Mouse (Mus musculus) forebrain, embryonic 15.5 days (tissue): ENCODE results near the gene 1700067P10Rik. TPM values are rescaled to one million over a fixed set of nuclear protein-coding genes. Genes with fewer than 3 reads are reported as not detected.

Experiments used
- ATAC-seq: fragments of 200-750 bp; cut with Nextera tagmentation; replicated peaks from 2 replicates; pipeline ENCODE4 v1.8.0; 2017; ENCODE audit warnings: mild to moderate bottlenecking, moderate TSS enrichment, moderate library complexity
- H3K27ac ChIP-seq: fragments of 300-500 bp; sonication (generic); replicated peaks from 2 replicates; pipeline ENCODE4 v1.5.1; 2015; ENCODE audit warnings: mild to moderate bottlenecking, inconsistent platforms
- H3K27me3 ChIP-seq: fragments of 300-500 bp; sonication (generic); 2 replicates; pipeline ENCODE4 v1.6.1; 2015; ENCODE audit warnings: inconsistent platforms
- H3K36me3 ChIP-seq: fragments of 300-500 bp; sonication (generic); 2 replicates; pipeline ENCODE4 v1.6.1; 2015; ENCODE audit warnings: mild to moderate bottlenecking, inconsistent platforms
- H3K4me1 ChIP-seq: fragments of 300-500 bp; sonication (generic); 2 replicates; pipeline ENCODE4 v1.6.1; 2015; ENCODE audit warnings: inconsistent platforms
- H3K4me2 ChIP-seq: fragments of 300-500 bp; sonication (generic); replicated peaks from 2 replicates; pipeline ENCODE4 v1.6.1; 2015; ENCODE audit warnings: mild to moderate bottlenecking, inconsistent platforms
- H3K4me3 ChIP-seq: fragments of 300-500 bp; sonication (generic); 2 replicates; pipeline ENCODE4 v1.5.1; 2015; ENCODE audit warnings: mild to moderate bottlenecking, inconsistent platforms
- H3K9ac ChIP-seq: fragments of 300-500 bp; sonication (generic); replicated peaks from 2 replicates; pipeline ENCODE4 v1.6.1; 2015; ENCODE audit warnings: mild to moderate bottlenecking, inconsistent platforms
- H3K9me3 ChIP-seq: fragments of 300-500 bp; sonication (generic); 2 replicates; pipeline ENCODE4 v1.6.1; 2016; ENCODE audit warnings: inconsistent platforms
- WGBS: fragments of 180-500 bp; shearing (Covaris S2); methylation state at CpG from one replicate; pipeline ENCODE4 v1.1.7; 2015; ENCODE audit warnings: mixed read lengths; 5-methylcytosine and 5-hydroxymethylcytosine counted together
- polyA plus RNA-seq: library from polyadenylated mRNA; unstranded; fragments of >200 nt; fragmentation: Nextera tagmentation; extraction: Ambion mirVana; gene quantifications from 2 replicates; pipeline ENCODE4 v1.2.1, GENCODE M21; 2015

The 1700067P10Rik gene
- polyA plus RNA-seq, 1 experiment from 2014 or later, result not detected

DNA sequence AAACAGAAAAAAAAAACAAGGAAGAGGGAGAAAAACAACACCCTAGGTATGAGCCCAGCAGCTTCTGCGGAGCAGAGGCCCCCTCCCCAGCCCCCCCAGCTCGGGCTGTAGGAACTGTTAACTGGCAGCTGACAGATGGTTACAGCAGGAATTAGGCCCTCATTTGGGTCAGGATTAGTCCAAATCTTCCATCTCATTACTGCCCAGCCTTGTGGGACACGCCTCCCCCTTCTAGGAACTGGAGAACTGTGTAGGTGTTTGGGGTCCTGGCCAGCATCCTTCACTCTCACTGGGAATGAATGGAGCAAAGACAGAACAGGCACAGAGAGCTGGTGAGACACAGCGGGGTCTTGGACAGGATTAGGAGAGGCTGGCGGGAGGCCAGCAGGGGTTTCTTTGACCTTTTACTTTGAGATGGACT is 24.0 kb upstream of the 1700067P10Rik start:
- H3K4me1 ChIP-seq, result peaks cover 15% of the 10 kb centered on the region
- no peaks in the 10 kb centered on the region for H3K9me3 ChIP-seq
- WGBS, result 12% methylated on average over 5 of the region's 5 CpGs
- H3K36me3 ChIP-seq, result no peaks in the 10 kb centered on the region
- no peak overlapping the region for H3K4me2 ChIP-seq
- no peak overlapping the region for H3K9ac ChIP-seq
- no peak overlapping the region for H3K4me3 ChIP-seq
- ATAC-seq, result peak; percentile 88
- H3K27ac ChIP-seq, result peak overlapping the region; percentile 37; the same call in 1 of the 2 replicates
- H3K27me3 ChIP-seq, result no peaks in the 10 kb centered on the region

DNA sequence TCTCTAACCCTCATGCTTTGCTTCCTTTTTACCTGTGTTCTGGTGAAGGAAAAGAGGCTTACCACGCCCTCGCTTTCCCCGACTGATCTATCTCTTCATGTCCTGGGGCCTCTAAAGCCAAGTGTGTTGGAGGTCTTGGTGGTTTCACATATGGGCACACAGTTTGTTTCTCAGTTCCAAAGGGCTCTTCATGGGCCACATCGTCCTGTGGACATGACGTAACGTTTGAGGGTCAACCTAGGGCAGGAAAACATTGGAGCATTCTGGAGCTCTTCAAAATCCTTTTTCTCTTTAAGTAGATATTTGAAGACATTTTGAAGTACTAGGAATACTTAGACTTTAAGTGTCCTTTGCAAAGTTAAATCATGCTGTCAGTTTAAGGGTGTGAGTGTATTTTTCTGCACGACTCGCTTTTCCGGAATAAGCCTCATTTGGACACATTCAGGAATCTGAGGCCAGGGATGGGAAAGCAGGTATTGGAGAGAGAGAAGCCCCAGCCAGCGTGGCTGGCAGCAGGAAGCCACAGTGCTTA is 22.0 kb upstream of the 1700067P10Rik start:
- 66% methylated on average over 10 of the region's 10 CpGs for WGBS

DNA sequence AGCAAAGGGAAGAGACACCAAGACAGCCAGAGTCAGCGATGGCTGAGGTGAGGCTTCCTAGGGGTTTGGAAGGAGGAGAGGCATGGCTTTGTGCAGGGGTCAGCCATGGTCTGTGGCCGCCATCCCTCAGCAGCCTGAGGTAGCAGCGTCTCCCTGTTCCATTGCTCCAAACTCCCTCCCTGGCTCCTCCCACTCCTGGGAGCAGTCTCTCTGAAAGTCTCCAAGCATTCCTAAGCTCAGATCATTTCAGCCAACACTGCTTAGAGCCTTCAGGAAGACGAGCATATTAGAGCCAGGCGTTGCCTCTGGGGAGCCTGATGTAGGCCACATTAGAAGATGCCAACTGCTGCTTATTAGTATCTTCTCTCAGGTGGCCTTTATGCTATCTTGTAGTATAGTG is 21.4 kb upstream of the 1700067P10Rik start:
- Histone ChIP-seq H3K27ac (no peak overlapping the region), H3K9ac (no peak overlapping the region), H3K4me2 (no peak overlapping the region), H3K36me3 (no peaks in the 10 kb centered on the region), H3K9me3 (no peaks in the 10 kb centered on the region), H3K27me3 (no peaks in the 10 kb centered on the region), H3K4me3 (no peak overlapping the region), H3K4me1 (peaks cover 15% of the 10 kb centered on the region)
- ATAC-seq, result no peak
- WGBS, result 20% methylated on average over 5 of the region's 5 CpGs

More for the DNA sequence above, 22.0 kb upstream of the 1700067P10Rik start:
- Histone ChIP-seq H3K36me3 (no peaks in the 10 kb centered on the region), H3K4me2 (no peak overlapping the region), H3K27me3 (no peaks in the 10 kb centered on the region), H3K9ac (no peak overlapping the region), H3K4me3 (no peak overlapping the region), H3K9me3 (no peaks in the 10 kb centered on the region), H3K27ac (no peak overlapping the region), H3K4me1 (peaks cover 15% of the 10 kb centered on the region)
- ATAC-seq, result no peak

DNA sequence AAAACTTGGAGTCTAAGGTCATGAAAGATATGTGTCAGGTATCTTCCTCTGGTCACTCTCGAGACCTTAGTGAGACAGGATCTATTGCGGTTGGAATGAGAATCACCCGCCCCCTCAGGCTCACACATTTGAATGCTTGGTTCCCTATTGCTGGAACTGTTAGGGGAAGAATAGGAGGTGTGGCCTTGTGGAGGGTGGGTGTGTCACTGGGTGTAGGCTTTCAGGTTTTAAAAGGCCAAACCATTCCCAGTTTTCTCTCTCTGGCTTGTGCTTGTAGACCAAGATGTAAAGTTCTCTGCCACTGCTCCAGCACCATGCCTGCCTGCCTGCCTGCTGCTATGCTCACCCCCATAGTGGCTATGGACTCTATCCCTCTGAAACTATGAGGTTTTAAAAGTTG is 8.5 kb upstream of the 1700067P10Rik start:
- WGBS, result 61% methylated on average over 3 of the region's 3 CpGs

DNA sequence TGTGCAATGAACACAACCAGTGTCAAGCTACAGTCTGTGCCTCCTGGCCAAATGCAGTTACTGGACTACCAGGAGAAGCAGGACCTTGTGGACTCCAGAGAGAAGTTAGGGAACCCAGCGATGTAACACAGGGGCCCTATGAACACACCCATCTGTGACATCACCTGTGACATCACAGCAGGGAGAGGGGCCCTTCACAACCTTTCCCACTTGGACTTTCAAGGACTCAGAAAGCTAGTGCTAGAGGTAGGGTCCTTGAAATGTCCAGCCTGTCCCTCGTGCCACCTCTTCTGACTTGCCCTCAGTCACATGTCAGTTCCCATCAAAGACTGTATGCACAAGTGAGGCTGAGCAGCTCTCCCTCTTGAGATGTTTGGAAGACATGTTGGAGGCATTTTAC is 327 bp downstream of the 1700067P10Rik start:
- Histone ChIP-seq H3K4me3 (no peak overlapping the region), H3K4me1 (no peaks in the 10 kb centered on the region), H3K27ac (no peak overlapping the region), H3K9ac (no peak overlapping the region), H3K36me3 (no peaks in the 10 kb centered on the region), H3K27me3 (peaks cover 10% of the 10 kb centered on the region; the same call in 1 of the 2 replicates), H3K9me3 (no peaks in the 10 kb centered on the region), H3K4me2 (no peak overlapping the region)
- no peak for ATAC-seq
- 74% methylated on average over 2 of the region's 2 CpGs for WGBS

More for the DNA sequence above, 8.5 kb upstream of the 1700067P10Rik start:
- Histone ChIP-seq H3K4me1 (no peaks in the 10 kb centered on the region), H3K36me3 (no peaks in the 10 kb centered on the region), H3K27ac (no peak overlapping the region), H3K9me3 (no peaks in the 10 kb centered on the region), H3K4me2 (no peak overlapping the region), H3K9ac (no peak overlapping the region), H3K4me3 (no peak overlapping the region), H3K27me3 (no peaks in the 10 kb centered on the region)
- ATAC-seq, result no peak

DNA sequence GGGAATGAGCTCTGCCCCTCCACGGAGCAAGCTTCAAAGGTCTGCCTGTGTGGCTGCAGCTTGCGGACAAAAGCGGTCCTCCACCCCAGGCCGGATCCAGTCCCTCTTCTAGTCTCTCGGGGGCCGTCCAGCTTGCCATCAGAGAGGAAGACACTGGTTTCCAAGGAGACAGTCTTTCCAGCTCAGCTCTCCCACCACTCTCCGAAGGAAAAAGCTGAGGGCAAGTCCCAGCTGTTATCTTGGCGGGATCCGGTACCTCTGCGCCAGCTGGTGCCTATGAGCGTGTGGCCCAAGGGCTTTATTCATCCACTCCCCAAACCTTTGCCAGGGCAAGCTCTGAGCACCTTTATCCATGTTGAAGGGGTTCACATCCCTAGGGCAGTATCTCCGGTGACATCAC is 1.2 kb downstream of the 1700067P10Rik start:
- 72% methylated on average over 12 of the region's 12 CpGs for WGBS
- no peaks in the 10 kb centered on the region for H3K9me3 ChIP-seq
- H3K27me3 ChIP-seq, result peaks cover 13% of the 10 kb centered on the region
- H3K9ac ChIP-seq, result no peak overlapping the region
- H3K4me1 ChIP-seq, result peaks cover 8% of the 10 kb centered on the region
- H3K4me3 ChIP-seq, result no peak overlapping the region
- H3K36me3 ChIP-seq, result no peaks in the 10 kb centered on the region
- no peak for ATAC-seq
- no peak overlapping the region for H3K27ac ChIP-seq
- H3K4me2 ChIP-seq, result no peak overlapping the region

DNA sequence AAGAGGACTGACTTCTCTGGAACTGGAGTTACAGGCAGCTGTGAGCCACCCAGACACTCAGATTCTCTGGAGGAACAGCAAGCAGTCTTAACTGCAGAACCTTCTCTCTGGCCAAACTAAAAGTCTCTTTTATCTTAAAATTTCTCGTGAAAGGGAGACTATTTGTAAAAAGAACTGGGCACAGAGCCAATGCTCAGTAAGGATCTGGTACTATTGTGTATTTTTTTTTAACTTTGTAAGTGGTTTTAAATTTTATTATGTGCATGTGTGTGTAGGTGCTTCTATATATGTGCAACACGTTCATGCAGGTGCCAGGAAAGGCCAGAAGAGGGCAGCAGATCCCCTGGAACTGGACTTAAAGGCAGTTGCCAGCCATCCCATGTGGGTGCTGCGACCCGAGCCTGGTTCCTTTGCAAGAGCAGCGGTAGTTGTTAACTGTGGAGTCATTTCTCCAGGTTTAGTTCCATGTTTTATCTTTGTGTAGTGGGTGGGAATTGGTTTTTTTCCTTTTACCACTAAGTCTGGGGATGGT is 4.2 kb downstream of the 1700067P10Rik start:
- H3K4me3 ChIP-seq, result no peak overlapping the region
- H3K4me1 ChIP-seq, result peaks cover 37% of the 10 kb centered on the region
- ATAC-seq, result no peak
- no peaks in the 10 kb centered on the region for H3K36me3 ChIP-seq
- 66% methylated on average over 5 of the region's 5 CpGs for WGBS
- H3K4me2 ChIP-seq, result no peak overlapping the region
- H3K27ac ChIP-seq, result no peak overlapping the region
- H3K9me3 ChIP-seq, result no peaks in the 10 kb centered on the region
- H3K9ac ChIP-seq, result no peak overlapping the region
- H3K27me3 ChIP-seq, result peaks cover 37% of the 10 kb centered on the region

DNA sequence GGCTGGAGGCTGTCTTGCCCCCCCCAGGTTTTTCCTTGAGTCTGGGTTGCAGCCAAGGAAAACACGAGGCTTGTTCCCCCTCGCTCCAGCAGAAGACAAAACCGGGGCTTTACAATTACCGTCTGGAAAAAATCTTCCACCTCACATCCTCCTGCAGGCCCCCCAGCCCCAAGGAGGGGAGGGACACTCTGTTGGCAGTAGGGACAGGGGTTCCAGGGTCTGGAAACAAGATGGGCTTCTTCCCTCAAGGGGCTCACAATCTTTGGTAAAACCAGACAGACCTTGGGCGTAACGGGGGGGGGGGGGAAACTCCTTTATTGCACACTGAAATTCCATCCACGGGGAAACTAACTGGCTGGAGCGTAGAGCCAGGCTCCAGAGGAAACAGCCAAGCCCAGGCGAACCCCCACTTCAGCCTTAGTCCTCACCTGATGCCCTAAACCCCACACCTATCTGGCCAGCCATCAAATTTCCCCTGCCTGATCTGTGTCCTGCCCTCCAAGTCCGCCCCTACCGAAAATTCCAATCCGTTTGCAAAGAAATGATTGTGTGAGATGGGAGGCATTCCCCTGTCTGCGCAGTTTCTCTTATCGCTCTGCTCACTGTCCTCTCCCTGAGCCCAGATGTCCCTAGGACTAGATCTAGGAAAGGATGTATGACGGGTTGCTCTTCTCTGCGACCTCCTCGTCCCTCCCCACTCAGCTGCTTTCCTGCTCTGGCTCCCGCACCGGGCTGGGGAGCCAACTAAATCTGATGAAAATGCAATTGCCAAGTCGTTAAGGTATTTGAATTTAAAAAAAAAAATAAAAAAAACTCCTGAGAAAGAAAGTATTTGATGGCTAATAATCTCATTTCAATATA is 5.9 kb downstream of the 1700067P10Rik start:
- Histone ChIP-seq H3K4me2 (peak overlapping the region; percentile 2; the same call in 1 of the 2 replicates), H3K4me1 (peaks cover 45% of the 10 kb centered on the region), H3K27me3 (peaks cover 54% of the 10 kb centered on the region), H3K9me3 (no peaks in the 10 kb centered on the region), H3K9ac (no peak overlapping the region), H3K27ac (peak overlapping the region; percentile 57), H3K4me3 (no peak overlapping the region), H3K36me3 (no peaks in the 10 kb centered on the region)
- WGBS, result 5% methylated on average over 20 of the region's 20 CpGs
- ATAC-seq, result no peak

DNA sequence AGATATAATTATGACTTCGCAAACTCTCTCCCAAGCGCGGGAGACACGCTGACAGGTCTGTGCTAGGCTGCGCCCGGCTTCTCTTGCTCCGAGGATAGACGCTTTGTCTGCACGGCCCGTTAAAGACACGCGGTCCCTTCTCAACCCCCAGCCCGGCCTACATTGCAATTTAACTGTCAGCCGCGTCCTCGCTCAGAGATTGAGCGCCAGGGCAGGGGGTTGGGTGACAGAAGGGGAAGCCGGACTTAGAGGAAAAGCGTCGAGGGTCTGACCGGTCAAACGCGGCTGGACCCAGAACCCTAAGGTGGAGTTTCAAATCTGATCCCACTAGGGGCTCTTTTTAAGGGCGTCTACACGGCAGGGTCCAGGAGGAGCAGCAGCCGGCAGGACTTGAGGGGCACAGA is 6.6 kb downstream of the 1700067P10Rik start:
- H3K27me3 ChIP-seq, result peaks cover 58% of the 10 kb centered on the region
- H3K4me1 ChIP-seq, result peaks cover 45% of the 10 kb centered on the region
- peak overlapping the region; percentile 73 for H3K27ac ChIP-seq
- no peaks in the 10 kb centered on the region for H3K36me3 ChIP-seq
- H3K4me3 ChIP-seq, result peak overlapping the region; percentile 19
- H3K9ac ChIP-seq, result peak overlapping the region; percentile 31; the same call in 1 of the 2 replicates
- WGBS, result under 1% methylated on average over 26 of the region's 26 CpGs
- ATAC-seq, result 0 out of 2 replicates have a peak, but pooled peaks have one; percentile 20
- peak overlapping the region; percentile 35 for H3K4me2 ChIP-seq
- H3K9me3 ChIP-seq, result no peaks in the 10 kb centered on the region

DNA sequence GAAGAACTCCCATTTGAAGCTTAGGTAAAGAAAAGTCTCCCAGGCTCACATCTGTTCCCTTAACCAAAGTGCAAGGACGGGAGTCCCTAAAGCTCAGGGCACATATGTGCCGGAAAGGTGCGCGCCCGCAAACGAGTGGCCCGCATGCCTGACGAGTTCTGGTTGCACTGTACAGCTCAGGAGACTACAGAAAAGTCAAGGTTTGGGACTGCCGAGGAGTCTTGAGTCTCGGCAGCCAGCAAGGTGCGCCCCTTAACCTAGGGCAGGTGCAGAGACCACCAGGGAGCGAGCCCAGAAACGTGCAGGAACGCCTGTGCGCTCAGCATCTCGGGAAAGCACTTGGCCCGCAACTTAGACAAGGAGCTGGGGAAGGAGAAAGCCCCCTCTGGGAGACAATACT is 7.2 kb downstream of the 1700067P10Rik start:
- no peak overlapping the region for H3K9ac ChIP-seq

DNA sequence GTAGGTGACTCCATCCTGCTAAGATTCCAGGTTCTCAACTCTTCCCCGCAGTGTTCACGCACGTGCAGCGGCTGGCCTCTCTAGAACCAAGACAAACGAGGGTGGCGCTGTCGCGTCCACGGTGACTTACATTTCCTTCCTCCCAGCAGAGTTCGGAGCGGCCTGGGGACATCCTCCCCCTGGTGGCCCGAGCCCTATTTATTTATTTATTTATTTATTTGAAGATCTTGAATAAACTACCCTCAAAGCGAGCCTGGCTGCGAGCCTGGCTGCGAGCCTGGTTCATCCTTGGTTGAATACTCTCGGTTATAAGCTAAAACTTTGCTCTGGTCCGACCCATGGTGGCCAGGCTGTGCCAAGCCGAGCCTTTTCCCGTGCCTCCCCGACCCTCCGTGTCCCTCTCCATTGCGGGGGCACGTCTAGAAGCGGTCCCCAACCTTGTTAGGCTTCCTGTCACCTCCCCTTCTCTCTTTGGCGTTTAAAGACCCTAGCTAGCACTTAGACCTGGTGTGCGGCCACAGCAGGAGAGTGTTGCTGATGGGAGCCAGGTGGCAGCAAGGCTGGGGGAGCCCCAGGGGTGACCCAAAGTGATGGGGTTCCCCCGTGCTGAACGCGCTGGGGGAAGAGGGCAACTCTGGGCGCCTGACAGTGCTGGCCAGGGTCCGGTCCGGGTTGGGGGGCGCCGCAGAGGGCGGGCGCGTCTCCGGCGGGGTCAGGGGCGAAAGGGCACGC is 8.1 kb downstream of the 1700067P10Rik start:
- Histone ChIP-seq H3K4me1 (peaks cover 47% of the 10 kb centered on the region), H3K27me3 (peaks cover 58% of the 10 kb centered on the region), H3K4me2 (peak overlapping the region; percentile 35), H3K4me3 (peak overlapping the region; percentile 21), H3K9me3 (no peaks in the 10 kb centered on the region), H3K27ac (no peak overlapping the region), H3K36me3 (no peaks in the 10 kb centered on the region), H3K9ac (0 out of 2 replicates have a peak overlapping the region, but pooled peaks have one; percentile 0)
- WGBS, result under 1% methylated on average over 29 of the region's 41 CpGs
- ATAC-seq, result no peak

More for the DNA sequence above, 7.2 kb downstream of the 1700067P10Rik start:
- Histone ChIP-seq H3K4me2 (no peak overlapping the region), H3K27me3 (peaks cover 58% of the 10 kb centered on the region), H3K27ac (no peak overlapping the region), H3K36me3 (no peaks in the 10 kb centered on the region), H3K9me3 (no peaks in the 10 kb centered on the region), H3K4me1 (peaks cover 47% of the 10 kb centered on the region), H3K4me3 (no peak overlapping the region)
- 6% methylated on average over 17 of the region's 17 CpGs for WGBS
- ATAC-seq, result no peak
